Mouse (Mus musculus) CH12.LX (cell line): ENCODE measurements at regions not wholly inside any gene's neighbourhood (a gene's known extent, or its start where the extent isn't known, plus 50 kb on each side); places are given as distances from the start of the nearest gene placed in this dataset.

Experiments
- DNase-seq: peaks from one replicate; pipeline ENCODE4 v3.0.0-alpha.2; 2013; ENCODE audit errors: extremely low read depth
- H3K27ac ChIP-seq: 2 replicates; pipeline ENCODE4 v1.5.1; 2012; ENCODE audit warnings: low read depth, mild to moderate bottlenecking, control low read depth, moderate library complexity; ENCODE audit not compliant: insufficient read depth
- H3K27me3 ChIP-seq: replicated peaks from 2 replicates; pipeline ENCODE3; 2012; ENCODE audit warnings: inconsistent platforms
- H3K36me3 ChIP-seq, 2 experiments: replicated peaks in 1 of 2; 2 replicates each; pipeline versions ENCODE3 to v1.6.1; 2012; ENCODE audit warnings: inconsistent platforms in 1 of 2, low read length in 1 of 2, mild to moderate bottlenecking in 1 of 2, mixed read lengths in 1 of 2, moderate library complexity in 1 of 2; ENCODE audit not compliant: control insufficient read depth in 1 of 2, insufficient read depth in 1 of 2
- H3K4me1 ChIP-seq, 2 experiments: 2 replicates each; pipeline ENCODE4 v1.6.1; 2012; ENCODE audit warnings: inconsistent platforms in 1 of 2, moderate library complexity in 1 of 2; ENCODE audit not compliant: insufficient read depth in 2 of 2, control insufficient read depth in 1 of 2
- H3K4me2 ChIP-seq: 2 replicates; pipeline ENCODE4 v1.6.1; 2012; ENCODE audit warnings: low read depth, mild to moderate bottlenecking, control low read depth; ENCODE audit not compliant: poor library complexity, insufficient read depth, severe bottlenecking
- H3K4me3 ChIP-seq, 3 experiments: fragments of 150-350 bp in 1 of 3; sonication (generic) in 1 of 3; replicated peaks in 1 of 3; 2 replicates each; pipeline versions ENCODE3 to v1.5.1; 2011 to 2012; ENCODE audit warnings: low read depth in 2 of 3, low read length in 2 of 3, mild to moderate bottlenecking in 2 of 3, moderate library complexity in 2 of 3, control low read depth in 1 of 3, improper control_type of control experiment in 1 of 3, inconsistent platforms in 1 of 3, mixed read lengths in 1 of 3; ENCODE audit not compliant: poor library complexity in 1 of 3
- H3K79me2 ChIP-seq: replicated peaks from 2 replicates; pipeline ENCODE4 v1.6.1; 2012; ENCODE audit warnings: mild to moderate bottlenecking, moderate library complexity; ENCODE audit not compliant: control insufficient read depth, poor library complexity, insufficient read depth, severe bottlenecking; ENCODE audit errors: extremely low read depth
- H3K9ac ChIP-seq: 2 replicates; pipeline ENCODE4 v1.6.1; 2012; ENCODE audit warnings: low read depth, mild to moderate bottlenecking, control low read depth, moderate library complexity; ENCODE audit not compliant: insufficient read depth
- H3K9me3 ChIP-seq: replicated peaks from 2 replicates; pipeline ENCODE3; 2012; ENCODE audit warnings: low read length, inconsistent platforms, mixed read lengths
- BHLHE40 ChIP-seq: IDR thresholded peaks from 2 replicates; pipeline ENCODE4 v1.6.1; 2011; ENCODE audit warnings: mild to moderate bottlenecking, low read depth, low read length, improper control_type of control experiment
- CHD1 ChIP-seq: IDR thresholded peaks from 2 replicates; pipeline ENCODE4 v1.6.1; 2012; ENCODE audit warnings: low read depth, low read length, improper control_type of control experiment, inconsistent platforms
- CHD2 ChIP-seq: IDR thresholded peaks from 2 replicates; pipeline ENCODE4 v1.6.1; 2011; ENCODE audit warnings: low read length, improper control_type of control experiment
- CTCF ChIP-seq, 2 experiments: IDR thresholded peaks in 1 of 2; conservative IDR thresholded peaks in 1 of 2; 2 replicates each; pipeline ENCODE4 v1.5.1; 2011 to 2012; ENCODE audit warnings: low read depth in 2 of 2, low read length in 2 of 2, improper control_type of control experiment in 1 of 2, inconsistent platforms in 1 of 2, mild to moderate bottlenecking in 1 of 2, moderate library complexity in 1 of 2
- E2F4 ChIP-seq: IDR thresholded peaks from 2 replicates; pipeline ENCODE4 v1.6.1; 2011; ENCODE audit warnings: low read depth, low read length, improper control_type of control experiment; ENCODE audit not compliant: insufficient replicate concordance
- ELF1 ChIP-seq: IDR thresholded peaks from 2 replicates; pipeline ENCODE4 v1.6.1; 2014; ENCODE audit warnings: low read depth, mild to moderate bottlenecking, inconsistent platforms, low read length, improper control_type of control experiment
- EP300 ChIP-seq: IDR thresholded peaks from 2 replicates; pipeline ENCODE4 v1.6.1; 2011; ENCODE audit warnings: low read length, improper control_type of control experiment
- ETS1 ChIP-seq: conservative IDR thresholded peaks from 2 replicates; pipeline ENCODE4 v1.6.1; 2012; ENCODE audit warnings: low read depth, mild to moderate bottlenecking, inconsistent platforms, low read length, improper control_type of control experiment, moderate library complexity
- GABPA ChIP-seq: IDR thresholded peaks from 2 replicates; pipeline ENCODE4 v1.6.1; 2012; ENCODE audit warnings: low read depth, low read length, improper control_type of control experiment, inconsistent platforms; ENCODE audit not compliant: insufficient replicate concordance
- HCFC1 ChIP-seq: IDR thresholded peaks from 2 replicates; pipeline ENCODE4 v1.6.1; 2012; ENCODE audit warnings: low read depth, mild to moderate bottlenecking, inconsistent platforms, low read length, improper control_type of control experiment
- IRF4 ChIP-seq: IDR thresholded peaks from 2 replicates; pipeline ENCODE4 v1.6.1; 2014; ENCODE audit warnings: low read depth, mild to moderate bottlenecking, inconsistent platforms, low read length, improper control_type of control experiment
- JUN ChIP-seq: IDR thresholded peaks from 2 replicates; pipeline ENCODE4 v1.6.1; 2011; ENCODE audit warnings: low read depth, mild to moderate bottlenecking, low read length, improper control_type of control experiment, moderate library complexity; ENCODE audit not compliant: insufficient read depth
- JUND ChIP-seq: conservative IDR thresholded peaks from 2 replicates; pipeline ENCODE4 v1.6.1; 2011; ENCODE audit warnings: low read depth, low read length, improper control_type of control experiment
- KAT2A ChIP-seq: IDR thresholded peaks from 2 replicates; pipeline ENCODE4 v1.6.1; 2012; ENCODE audit warnings: low read length, improper control_type of control experiment, inconsistent platforms; ENCODE audit not compliant: insufficient replicate concordance
- MAFK ChIP-seq: IDR thresholded peaks from 2 replicates; pipeline ENCODE4 v1.6.1; 2011; ENCODE audit warnings: low read length, improper control_type of control experiment; ENCODE audit not compliant: insufficient replicate concordance
- MAX ChIP-seq: IDR thresholded peaks from 2 replicates; pipeline ENCODE4 v1.6.1; 2011; ENCODE audit warnings: low read length, improper control_type of control experiment
- MAZ ChIP-seq: IDR thresholded peaks from 2 replicates; pipeline ENCODE4 v1.6.1; 2012; ENCODE audit warnings: low read depth, mild to moderate bottlenecking, inconsistent platforms, low read length, improper control_type of control experiment, moderate library complexity
- MEF2A ChIP-seq: IDR thresholded peaks from 2 replicates; pipeline ENCODE4 v1.6.1; 2014; ENCODE audit warnings: low read depth, mild to moderate bottlenecking, inconsistent platforms, low read length, improper control_type of control experiment, borderline replicate concordance
- MXI1 ChIP-seq: IDR thresholded peaks from 2 replicates; pipeline ENCODE4 v1.6.1; 2011; ENCODE audit warnings: mild to moderate bottlenecking, low read depth, low read length, improper control_type of control experiment
- MYC ChIP-seq: IDR thresholded peaks from 2 replicates; pipeline ENCODE4 v1.6.1; 2011; ENCODE audit warnings: low read depth, mild to moderate bottlenecking, improper control_type of control experiment, low read length
- NELFE ChIP-seq: IDR thresholded peaks from 2 replicates; pipeline ENCODE4 v1.6.1; 2011; ENCODE audit warnings: low read depth, low read length, improper control_type of control experiment
- NRF1 ChIP-seq: IDR thresholded peaks from 2 replicates; pipeline ENCODE4 v1.6.1; 2014; ENCODE audit warnings: low read depth, mild to moderate bottlenecking, inconsistent platforms, low read length, improper control_type of control experiment, moderate library complexity
- PAX5 ChIP-seq: IDR thresholded peaks from 2 replicates; pipeline ENCODE4 v1.6.1; 2012; ENCODE audit warnings: low read length, inconsistent platforms, mixed read lengths
- POLR2A ChIP-seq: IDR thresholded peaks from 2 replicates; pipeline ENCODE4 v1.6.1; 2011; ENCODE audit warnings: low read depth, mild to moderate bottlenecking, improper control_type of control experiment, low read length
- POLR2AphosphoS2 ChIP-seq: IDR thresholded peaks from 2 replicates; pipeline ENCODE4 v1.6.1; 2011; ENCODE audit warnings: low read depth, low read length, improper control_type of control experiment
- RAD21 ChIP-seq: IDR thresholded peaks from 2 replicates; pipeline ENCODE4 v1.6.1; 2011; ENCODE audit warnings: low read depth, mild to moderate bottlenecking, low read length, improper control_type of control experiment, moderate library complexity
- RCOR1 ChIP-seq: conservative IDR thresholded peaks from 2 replicates; pipeline ENCODE4 v1.6.1; 2012; ENCODE audit warnings: low read depth, mild to moderate bottlenecking, inconsistent platforms, low read length, improper control_type of control experiment
- SIN3A ChIP-seq: IDR thresholded peaks from 2 replicates; pipeline ENCODE4 v1.6.1; 2012; ENCODE audit warnings: low read length, improper control_type of control experiment, inconsistent platforms
- SMC3 ChIP-seq: IDR thresholded peaks from 2 replicates; pipeline ENCODE4 v1.6.1; 2011; ENCODE audit warnings: low read depth, low read length, improper control_type of control experiment
- TBP ChIP-seq: conservative IDR thresholded peaks from 2 replicates; pipeline ENCODE4 v1.6.1; 2011; ENCODE audit warnings: low read depth, low read length, improper control_type of control experiment
- TCF12 ChIP-seq: IDR thresholded peaks from 2 replicates; pipeline ENCODE4 v1.6.1; 2014; ENCODE audit warnings: low read depth, mild to moderate bottlenecking, inconsistent platforms, low read length, improper control_type of control experiment
- UBTF ChIP-seq: IDR thresholded peaks from 2 replicates; pipeline ENCODE4 v1.6.1; 2012; ENCODE audit warnings: low read depth, mild to moderate bottlenecking, inconsistent platforms, low read length, improper control_type of control experiment, moderate library complexity
- USF1 ChIP-seq: IDR thresholded peaks from 2 replicates; pipeline ENCODE4 v1.6.1; 2014; ENCODE audit warnings: low read depth, mild to moderate bottlenecking, inconsistent platforms, low read length, improper control_type of control experiment
- USF2 ChIP-seq: conservative IDR thresholded peaks from 2 replicates; pipeline ENCODE4 v1.6.1; 2011; ENCODE audit warnings: low read depth, low read length, improper control_type of control experiment
- ZC3H11A ChIP-seq: IDR thresholded peaks from 2 replicates; pipeline ENCODE4 v1.6.1; 2012; ENCODE audit warnings: low read depth, mild to moderate bottlenecking, inconsistent platforms, low read length, improper control_type of control experiment
- ZKSCAN1 ChIP-seq: IDR thresholded peaks from 2 replicates; pipeline ENCODE4 v1.6.1; 2012; ENCODE audit warnings: low read depth, inconsistent platforms, low read length, improper control_type of control experiment, borderline replicate concordance
- ZMIZ1 ChIP-seq: IDR thresholded peaks from 2 replicates; pipeline ENCODE4 v1.6.1; 2012; ENCODE audit warnings: low read depth, mild to moderate bottlenecking, inconsistent platforms, low read length, improper control_type of control experiment
- ZNF384 ChIP-seq: IDR thresholded peaks from 2 replicates; pipeline ENCODE4 v1.6.1; 2012; ENCODE audit warnings: low read depth, low read length, improper control_type of control experiment, inconsistent platforms
- dilution Hi-C: fragments of 300-500 bp; cut with MboI; formaldehyde crosslinking; loops from 2 replicates; pipeline ENCODE4 v1.14.3; 2020; ENCODE audit warnings: low sequenced_read_pairs; ENCODE audit not compliant: extremely low pct_unique_long_range_greater_than_20kb, extremely low pct_ligation_motif_present
- in situ Hi-C: fragments of 300-500 bp; cut with MboI; formaldehyde crosslinking; loops from 3 replicates; pipeline ENCODE4 v1.14.3; 2019; ENCODE audit warnings: low sequenced_read_pairs, low pct_ligation_motif_present, low pct_unique_long_range_greater_than_20kb, mixed read lengths

DNA sequence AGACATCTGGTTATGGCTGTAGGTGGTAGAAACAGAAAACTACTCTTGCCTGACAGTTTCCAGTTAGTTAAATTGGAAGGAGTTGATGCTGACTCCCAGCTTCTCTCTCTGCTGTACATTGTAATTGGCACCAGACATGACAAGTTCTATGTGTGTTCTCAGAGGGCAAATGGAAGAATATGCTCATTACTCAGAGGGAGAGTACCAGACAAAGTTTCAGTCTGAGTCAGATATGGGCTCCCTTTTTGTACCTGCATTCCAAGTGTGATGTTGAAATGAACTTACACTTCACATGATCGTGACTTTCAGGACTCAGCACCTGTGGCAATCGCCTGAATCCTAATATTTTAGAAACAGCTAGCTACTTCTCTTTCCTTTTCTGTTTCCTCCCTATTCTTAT is 281.7 kb upstream of the Ppp6c start:
- Histone ChIP-seq H3K36me3 (no peaks in the 10 kb centered on the region), H3K27ac (no peak overlapping the region), H3K4me1 (peaks cover 0 to 8% of the 10 kb centered on the region in 2 experiments; a peak in 1 of 4 replicates), H3K9ac (no peak overlapping the region), H3K79me2 (no peaks in the 10 kb centered on the region), H3K27me3 (no peaks in the 10 kb centered on the region), H3K4me3 (no peak overlapping the region), H3K4me2 (no peak overlapping the region), H3K9me3 (no peaks in the 10 kb centered on the region)
- dilution Hi-C loops, result no loop called here
- in situ Hi-C loops, result no loop called here
- peak; percentile 53 for DNase-seq
- no peak for TF ChIP-seq E2F4
- TF ChIP-seq ZC3H11A, result no peak
- no peak for TF ChIP-seq POLR2A
- no peak for TF ChIP-seq KAT2A
- no peak for TF ChIP-seq TCF12
- no peak for TF ChIP-seq SIN3A
- no peak for TF ChIP-seq NRF1
- TF ChIP-seq MAX, result no peak
- no peak for TF ChIP-seq CHD2
- TF ChIP-seq POLR2AphosphoS2, result no peak
- TF ChIP-seq EP300, result peak; percentile 81
- no peak for TF ChIP-seq USF1
- TF ChIP-seq MAZ, result no peak
- TF ChIP-seq ZKSCAN1, result no peak
- no peak for TF ChIP-seq TBP
- peak; percentile 83 for TF ChIP-seq IRF4
- TF ChIP-seq ETS1, result peak; percentile 39
- TF ChIP-seq PAX5, result no peak
- TF ChIP-seq USF2, result no peak
- no peak for TF ChIP-seq MYC
- no peak for TF ChIP-seq GABPA
- no peak for TF ChIP-seq JUN
- no peak for TF ChIP-seq NELFE
- no peak for TF ChIP-seq MAFK
- TF ChIP-seq ZMIZ1, result no peak
- TF ChIP-seq CTCF (conservative IDR thresholded peaks at IDR 0.05 in 1 of 2, IDR thresholded peaks at IDR 0.05 in 1 of 2; ENCODE audit: low read depth in 2 of 2, low read length in 2 of 2), result no peak
- no peak for TF ChIP-seq ELF1
- TF ChIP-seq UBTF, result no peak
- peak; percentile 77; the same call in 1 of the 2 replicates for TF ChIP-seq JUND
- no peak for TF ChIP-seq ZNF384
- no peak for TF ChIP-seq RAD21
- no peak for TF ChIP-seq SMC3
- no peak for TF ChIP-seq MEF2A
- no peak for TF ChIP-seq HCFC1
- peak; percentile 13; the same call in 1 of the 2 replicates for TF ChIP-seq BHLHE40
- TF ChIP-seq CHD1, result no peak
- TF ChIP-seq MXI1, result no peak
- TF ChIP-seq RCOR1, result no peak
- TF ChIP-seq, all 38 proteins: peak for 5
